Mouse (Mus musculus) heart, embryonic 11.5 days (tissue): ENCODE measurements around the gene Itgb3. TPM values are rescaled to one million over a fixed set of nuclear protein-coding genes. Genes with fewer than 3 reads are reported as not detected.

Experiments
- ATAC-seq: fragments of 200-750 bp; cut with Nextera tagmentation; replicated peaks from 2 replicates; pipeline ENCODE4 v1.8.0; 2017; ENCODE audit warnings: moderate library complexity; ENCODE audit not compliant: insufficient number of reproducible peaks, low FRiP score, low TSS enrichment
- H3K27ac ChIP-seq: fragments of 300-500 bp; sonication (generic); 2 replicates; pipeline ENCODE4 v1.5.1; 2014; ENCODE audit warnings: mild to moderate bottlenecking, low read depth, low read length
- H3K27me3 ChIP-seq: fragments of 300-500 bp; sonication (generic); 2 replicates; pipeline ENCODE4 v1.6.1; 2014; ENCODE audit warnings: mild to moderate bottlenecking, low read length, mixed read lengths; ENCODE audit not compliant: control insufficient read depth, insufficient read depth
- H3K36me3 ChIP-seq: fragments of 300-500 bp; sonication (generic); 2 replicates; pipeline ENCODE4 v1.6.1; 2014; ENCODE audit warnings: mild to moderate bottlenecking, low read length, moderate library complexity, mixed read lengths; ENCODE audit not compliant: control insufficient read depth, insufficient read depth
- H3K4me1 ChIP-seq: fragments of 300-500 bp; sonication (generic); 2 replicates; pipeline ENCODE4 v1.6.1; 2014; ENCODE audit warnings: low read length; ENCODE audit not compliant: control insufficient read depth, insufficient read depth
- H3K4me2 ChIP-seq: fragments of 300-500 bp; sonication (generic); 2 replicates; pipeline ENCODE4 v1.6.1; 2014; ENCODE audit warnings: mild to moderate bottlenecking, moderate library complexity
- H3K4me3 ChIP-seq: fragments of 300-500 bp; sonication (generic); 2 replicates; pipeline ENCODE4 v1.5.1; 2014; ENCODE audit warnings: low read depth, low read length
- H3K9ac ChIP-seq: fragments of 300-500 bp; sonication (generic); 2 replicates; pipeline ENCODE4 v1.6.1; 2014; ENCODE audit warnings: mild to moderate bottlenecking, low read depth, low read length, moderate library complexity
- H3K9me3 ChIP-seq: fragments of 300-500 bp; sonication (generic); replicated peaks from 2 replicates; pipeline ENCODE4 v1.6.1; 2016; ENCODE audit warnings: low read length; ENCODE audit not compliant: control insufficient read depth
- WGBS: fragments of 180-500 bp; shearing (Covaris S2); extraction: QIAGEN DNeasy Blood & Tissue Kit; methylation state at CpG from one replicate; pipeline ENCODE4 v1.1.7; 2014; ENCODE audit not compliant: insufficient replicate concordance; 5-methylcytosine and 5-hydroxymethylcytosine counted together
- polyA plus RNA-seq: library from polyadenylated mRNA; unstranded; fragments of >200 nt; fragmentation: Nextera tagmentation; extraction: Ambion mirVana; gene quantifications from 2 replicates; pipeline ENCODE4 v1.2.1, GENCODE M21; 2014

Gene Itgb3
- polyA plus RNA-seq, 1 experiment from 2014 or later, result 3.9 TPM

DNA sequence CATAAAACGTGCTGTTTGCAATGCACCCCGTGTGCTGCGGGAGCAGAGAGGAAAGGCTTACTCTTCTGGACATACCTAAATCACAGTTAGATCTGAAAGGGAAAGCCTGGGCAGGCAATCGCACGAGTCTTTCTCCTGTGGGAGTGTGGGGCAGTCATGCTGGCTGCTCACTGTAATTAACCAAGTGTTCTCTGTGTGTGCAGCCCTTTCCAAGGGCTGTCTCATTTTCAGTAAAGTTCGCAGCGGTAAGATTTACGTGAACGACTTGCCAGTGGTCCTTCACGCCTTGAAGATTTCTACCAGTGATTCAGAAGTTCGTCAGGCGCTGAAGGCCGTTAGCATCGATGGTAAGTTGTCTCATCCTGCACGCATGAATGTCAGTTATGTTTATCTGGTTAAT, 96.3 kb downstream of the Itgb3 start:
- Histone ChIP-seq H3K4me3 (no peak overlapping the region), H3K4me1 (no peaks in the 10 kb centered on the region), H3K4me2 (no peak overlapping the region), H3K27ac (no peak overlapping the region), H3K36me3 (no peaks in the 10 kb centered on the region), H3K9me3 (no peaks in the 10 kb centered on the region), H3K27me3 (no peaks in the 10 kb centered on the region), H3K9ac (no peak overlapping the region)
- WGBS, result 68% methylated on average over 15 of the region's 15 CpGs
- ATAC-seq, result no peak

DNA sequence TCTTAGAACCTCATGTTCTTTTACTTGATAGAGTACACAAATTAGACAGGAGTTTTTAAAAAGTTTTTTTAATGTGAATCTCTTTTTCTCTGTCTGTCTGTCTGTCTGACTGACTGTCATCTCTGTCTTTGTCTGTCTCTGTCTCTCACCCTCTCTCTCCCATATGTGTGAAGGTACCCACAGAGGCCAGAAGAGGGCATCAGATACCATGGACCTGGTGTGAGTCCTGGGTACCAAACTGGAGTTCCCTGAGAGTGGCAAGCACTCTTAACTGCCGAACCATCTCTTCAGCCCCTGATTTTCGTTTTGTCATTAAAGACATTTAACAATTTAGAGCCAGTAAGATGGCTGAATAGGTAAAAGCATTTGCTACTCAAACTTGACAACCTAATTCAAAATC, 99.3 kb downstream of the Itgb3 start:
- no peaks in the 10 kb centered on the region for H3K27me3 ChIP-seq
- H3K36me3 ChIP-seq, result no peaks in the 10 kb centered on the region
- no peak overlapping the region for H3K9ac ChIP-seq
- no peak overlapping the region for H3K4me2 ChIP-seq
- H3K9me3 ChIP-seq, result no peaks in the 10 kb centered on the region
- H3K27ac ChIP-seq, result no peak overlapping the region
- H3K4me3 ChIP-seq, result no peak overlapping the region
- ATAC-seq, result no peak
- no peaks in the 10 kb centered on the region for H3K4me1 ChIP-seq
- WGBS, result 60% methylated on average over 2 of the region's 2 CpGs

Other genes with a start within 250 kb of the Itgb3 start
- gene Kansl1, start 139.1 kb upstream of the Itgb3 start, polyA plus RNA-seq, result 16.6 TPM in 2 replicates
- gene Cdc27, start 57.4 kb upstream of the Itgb3 start, polyA plus RNA-seq, result 34.4 and 44.6 TPM in 2 replicates
- 3,018 and 3,194 TPM in 2 replicates for gene Myl4, start 57.3 kb upstream of the Itgb3 start, polyA plus RNA-seq
- 0.03 TPM in 1 of 2 replicates, not detected in the other for gene Gm11639, start 77.7 kb downstream of the Itgb3 start, polyA plus RNA-seq